Mouse (Mus musculus): ENCODE data around the gene Helt.
"Not testable (repeated sequence)": the region's sequence is repeated elsewhere in the genome, so short reads cannot be mapped to it uniquely, and the experiment has no call there.

DNA sequence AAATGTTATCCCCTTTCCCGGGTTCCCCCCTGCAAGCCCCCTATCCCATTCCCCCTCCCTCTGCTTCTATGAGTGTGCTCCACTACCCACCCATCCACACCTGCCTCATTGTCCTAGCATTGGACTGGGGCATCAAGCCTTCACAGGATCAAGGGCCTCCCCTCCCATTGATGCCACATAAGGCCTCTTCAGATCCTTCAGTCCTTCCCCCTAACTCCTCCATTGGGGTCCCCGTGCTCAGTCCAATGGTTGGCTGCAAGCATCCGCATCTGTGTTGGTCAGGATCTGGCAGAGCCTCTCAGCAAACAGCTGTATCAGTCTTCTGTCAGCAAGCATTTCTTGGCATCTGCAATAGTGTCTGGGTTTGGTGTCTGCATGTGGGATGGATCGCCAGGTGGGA is 30.3 kb downstream of the Helt start:
- not testable (repeated sequence) for TF ChIP-seq CTCF (IDR thresholded peaks at IDR 0.05; ENCODE audit: extremely low read depth, insufficient read length, insufficient replicate concordance, low read depth, low read length); POLR2A (IDR thresholded peaks at IDR 0.05; ENCODE audit: low read depth, low read length)

All from small intestine, adult 2 months (tissue).